ENCODE assay signal across 9 mouse cellular contexts in the genomic region with DNA sequence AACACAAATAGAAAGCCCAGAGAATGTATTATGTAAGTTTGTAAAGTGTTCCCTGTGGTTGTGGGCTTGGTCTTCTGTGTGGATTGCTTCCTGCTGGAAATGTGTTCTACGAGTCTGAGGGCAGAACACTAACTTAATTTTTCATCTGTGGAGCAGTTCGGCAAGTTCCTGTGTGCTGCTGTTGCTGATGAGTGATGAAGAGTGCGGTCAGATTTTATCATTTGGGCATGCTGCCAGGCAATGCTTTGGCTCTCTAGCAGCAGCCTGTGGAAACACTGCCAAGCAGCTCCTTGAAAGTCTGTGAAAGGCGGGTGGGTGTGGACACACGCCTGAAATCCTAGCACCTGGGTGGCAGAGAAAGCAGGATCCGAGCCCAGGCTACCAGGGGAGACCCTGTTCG. TPM values are rescaled to one million over a fixed set of nuclear protein-coding genes. Genes with fewer than 3 reads are reported as not detected.
DNase-seq lines count a peak whose midpoint lies in the region; ATAC-seq and TF ChIP-seq lines count a peak whose summit lies in the region.
"Had no signal": no experiment of that assay in that cellular context is flagged by ENCODE, and none has a peak within 500 bp of the region (broad histone marks: within the 10 kb centered on the region; RNA-seq: fewer than 3 reads in every experiment).

No protein-coding gene starts in this region.

- ATAC-seq in liver, postnatal 0 days = no peak
- peak; percentile 86 for ATAC-seq in lung, embryonic 15.5 days (ENCODE audit: borderline replicate concordance, extremely low read depth, low FRiP score, low TSS enrichment)
- no peak for ATAC-seq in hindbrain, embryonic 11.5 days (ENCODE audit: low FRiP score)

- DNase-seq in liver, adult 2 months (ENCODE audit: extremely low read depth, low read depth, low spot score) = peak; percentile 5
- DNase-seq in liver, postnatal 0 days = no peak
- peak; percentile 73 to 81 for DNase-seq in adrenal gland, postnatal 36 days
- peak; percentile 61 for DNase-seq in heart, postnatal 4 days
- peak; percentile 60 to 68 for DNase-seq in urinary bladder, postnatal 36 days (ENCODE audit: low spot score in 2 of 2)
- DNase-seq in hindbrain, embryonic 11.5 days (ENCODE audit: low spot score) = no peak
- no peak for DNase-seq in gastrocnemius, adult 18-20 months (ENCODE audit: low spot score)

- H3K4me3 ChIP-seq in liver, adult 2 months (ENCODE audit: insufficient read depth, low read depth, low read length) = no peak overlapping the region
- H3K4me3 ChIP-seq in liver, postnatal 0 days (ENCODE audit: low read depth, low read length) = no peak overlapping the region
- no peak overlapping the region for H3K4me3 ChIP-seq in lung, embryonic 15.5 days
- no peak overlapping the region for H3K4me3 ChIP-seq in hindbrain, embryonic 11.5 days (ENCODE audit: low read depth, low read length)
- H3K4me3 ChIP-seq: liver, embryonic 15.5 days had no signal

- no peak overlapping the region for H3K9ac ChIP-seq in liver, adult 2 months (ENCODE audit: low read depth, low read length)
- H3K9ac ChIP-seq in liver, postnatal 0 days (replicated peaks) = no peak overlapping the region
- no peak overlapping the region for H3K9ac ChIP-seq in lung, embryonic 15.5 days
- no peak overlapping the region for H3K9ac ChIP-seq in hindbrain, embryonic 11.5 days (ENCODE audit: low read depth, low read length)
- H3K9ac ChIP-seq: liver, embryonic 15.5 days had no signal

- H3K27me3 ChIP-seq in liver, adult 2 months (ENCODE audit: control insufficient read depth, insufficient read depth, low read length) = no peaks in the 10 kb centered on the region
- H3K27me3 ChIP-seq in liver, postnatal 0 days (ENCODE audit: insufficient read depth, low read length) = no peaks in the 10 kb centered on the region
- no peaks in the 10 kb centered on the region for H3K27me3 ChIP-seq in lung, embryonic 15.5 days
- no peaks in the 10 kb centered on the region for H3K27me3 ChIP-seq in hindbrain, embryonic 11.5 days (ENCODE audit: control insufficient read depth, insufficient read depth, low read length)
- H3K27me3 ChIP-seq: liver, embryonic 15.5 days had no signal

- TF ChIP-seq EP300 in liver, postnatal 0 days (IDR thresholded peaks at IDR 0.05; ENCODE audit: low read depth) = no peak

- TF ChIP-seq POLR2A in liver, adult 2 months (IDR thresholded peaks at IDR 0.05; ENCODE audit: extremely low read depth, insufficient read depth, low read length) = no peak

- no peak overlapping the region for H3K27ac ChIP-seq in liver, adult 2 months (replicated peaks; ENCODE audit: insufficient read depth, low read depth, low read length)
- H3K27ac ChIP-seq in liver, postnatal 0 days (ENCODE audit: low read depth) = no peak overlapping the region
- peak overlapping the region; percentile 84 for H3K27ac ChIP-seq in lung, embryonic 15.5 days
- H3K27ac ChIP-seq in hindbrain, embryonic 11.5 days (ENCODE audit: low read depth, low read length) = no peak overlapping the region
- H3K27ac ChIP-seq: liver, embryonic 15.5 days had no signal

- no peak overlapping the region for H3K4me2 ChIP-seq in liver, postnatal 0 days (ENCODE audit: low read depth, low read length)
- peak overlapping the region; percentile 11 for H3K4me2 ChIP-seq in lung, embryonic 15.5 days
- H3K4me2 ChIP-seq in hindbrain, embryonic 11.5 days (replicated peaks; ENCODE audit: low read depth, low read length) = no peak overlapping the region
- H3K4me2 ChIP-seq: liver, embryonic 15.5 days had no signal

- no peaks in the 10 kb centered on the region for H3K79me2 ChIP-seq in liver, adult 2 months (ENCODE audit: control insufficient read depth, insufficient read depth, low read length)

- H3K4me1 ChIP-seq in liver, adult 2 months (ENCODE audit: control insufficient read depth, insufficient read depth, low read length) = no peaks in the 10 kb centered on the region; the same call in 1 of the 2 replicates
- no peaks in the 10 kb centered on the region for H3K4me1 ChIP-seq in liver, postnatal 0 days (ENCODE audit: insufficient read depth)
- peaks cover 50% of the 10 kb centered on the region for H3K4me1 ChIP-seq in lung, embryonic 15.5 days
- peaks cover 2% of the 10 kb centered on the region; the same call in 1 of the 2 replicates for H3K4me1 ChIP-seq in hindbrain, embryonic 11.5 days (replicated peaks; ENCODE audit: control insufficient read depth, insufficient read depth, low read length)
- H3K4me1 ChIP-seq: liver, embryonic 15.5 days had no signal

- no peaks in the 10 kb centered on the region for H3K9me3 ChIP-seq in liver, postnatal 0 days (ENCODE audit: low read length)
- H3K9me3 ChIP-seq in lung, embryonic 15.5 days = no peaks in the 10 kb centered on the region
- H3K9me3 ChIP-seq in hindbrain, embryonic 11.5 days (ENCODE audit: control insufficient read depth, low read length) = no peaks in the 10 kb centered on the region
- H3K9me3 ChIP-seq: liver, embryonic 15.5 days had no signal

- TF ChIP-seq CTCF in liver, adult 2 months (IDR thresholded peaks at IDR 0.05; ENCODE audit: low read depth, low read length) = no peak
- TF ChIP-seq CTCF in liver, postnatal 0 days (IDR thresholded peaks at IDR 0.05; ENCODE audit: low read depth) = no peak

- H3K36me3 ChIP-seq in liver, adult 2 months (ENCODE audit: control insufficient read depth, insufficient read depth, low read length) = no peaks in the 10 kb centered on the region
- H3K36me3 ChIP-seq in liver, postnatal 0 days (replicated peaks; ENCODE audit: insufficient read depth, low read length) = no peaks in the 10 kb centered on the region
- no peaks in the 10 kb centered on the region for H3K36me3 ChIP-seq in lung, embryonic 15.5 days
- H3K36me3 ChIP-seq in hindbrain, embryonic 11.5 days (ENCODE audit: control insufficient read depth, insufficient read depth, low read length) = no peaks in the 10 kb centered on the region
- H3K36me3 ChIP-seq: liver, embryonic 15.5 days had no signal

- 48% methylated on average over 7 of the region's 7 CpGs for WGBS in liver, adult 2 months
- 23% methylated on average over 7 of the region's 7 CpGs for WGBS in liver, postnatal 0 days (ENCODE audit: insufficient replicate concordance)
- WGBS in lung, embryonic 15.5 days = 1% methylated on average over 7 of the region's 7 CpGs
- 79% methylated on average over 7 of the region's 7 CpGs for WGBS in hindbrain, embryonic 11.5 days

RNA-seq across cellular contexts. Expression of a gene that starts 41.0 kb away (rescaled TPM):
- total RNA-seq in liver, adult 2 months (2014; rRNA removed) = 20.6 and 47.8 TPM in 2 replicates
- polyA plus RNA-seq in liver, adult 2 months (2012; rRNA removed) = 9.7 and 11.9 TPM in 2 replicates
- polyA plus RNA-seq in liver, postnatal 0 days (2015; fragmentation: Nextera tagmentation; extraction: Ambion mirVana) = 13.7 and 14.0 TPM in 2 replicates
- 100 to 1,000 TPM; 152 to 167 TPM for total RNA-seq in adrenal gland, postnatal 36 days (2021)
- total RNA-seq in heart, postnatal 4 days (2021) = 10 to 100 TPM; 50.1 to 52.8 TPM
- 16.1 and 18.1 TPM in 2 replicates for polyA plus RNA-seq in lung, embryonic 15.5 days (2015; fragmentation: Nextera tagmentation; extraction: Ambion mirVana)
- polyA plus RNA-seq in hindbrain, embryonic 11.5 days (2014; fragmentation: Nextera tagmentation; extraction: Ambion mirVana) = 58.8 and 73.2 TPM in 2 replicates
- 1 to 10 TPM; 1.6 to 2.1 TPM for total RNA-seq in gastrocnemius, adult 18-20 months (2021)

Comparison
In these comparisons a context has a peak if more than half of its experiments do, and no peak if none do; other contexts are left out.
1. DNase-seq: peak in liver, adult 2 months (single experiment), adrenal gland, postnatal 36 days (2 of 2), heart, postnatal 4 days (single experiment) and urinary bladder, postnatal 36 days (2 of 2); none in liver, postnatal 0 days (single experiment), hindbrain, embryonic 11.5 days (single experiment) and gastrocnemius, adult 18-20 months (single experiment).